Mouse (Mus musculus) liver, embryonic 14.5 days (tissue): ENCODE data around the gene Cyp4f40.
"Not testable (repeated sequence)": the region's sequence is repeated elsewhere in the genome, so short reads cannot be mapped to it uniquely, and the experiment has no call there.

Experiments
- CTCF ChIP-seq: IDR thresholded peaks from 2 replicates; pipeline ENCODE4 v1.5.1; 2016; ENCODE audit warnings: antibody characterized with exemption, low read depth, control low read depth
- EP300 ChIP-seq: IDR thresholded peaks from 2 replicates; pipeline ENCODE4 v1.6.1; 2016; ENCODE audit warnings: antibody characterized with exemption, low read depth

DNA sequence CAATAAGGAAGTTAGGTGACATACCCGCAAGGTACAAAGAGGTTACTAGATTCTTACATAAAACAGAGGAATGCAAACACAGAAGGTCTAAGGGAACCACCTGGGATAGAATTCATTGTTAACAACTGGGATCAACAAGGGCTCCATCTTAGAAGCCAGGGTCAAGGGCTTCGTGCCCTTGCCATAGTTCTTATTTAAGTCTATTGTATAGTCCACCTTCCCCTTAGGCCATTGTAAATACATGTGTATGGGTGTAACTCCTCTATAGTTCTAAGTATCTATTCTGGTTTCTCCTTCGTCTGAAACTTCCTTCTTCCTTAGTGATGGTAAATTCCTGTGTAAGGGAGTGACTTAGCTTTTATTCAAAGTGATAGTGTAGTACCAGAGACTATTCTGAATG, 48.5 kb upstream of the Cyp4f40 start:
- TF ChIP-seq CTCF, EP300: not testable (repeated sequence)
